Mouse (Mus musculus) brain, embryonic 14.5 days (tissue): ENCODE results near the gene 6430571L13Rik.

ENCODE experiments used
- CTCF ChIP-seq: fragments of 200-500 bp; IDR thresholded peaks from 2 replicates; pipeline ENCODE4 v1.5.1; 2012; ENCODE audit warnings: inconsistent platforms, mild to moderate bottlenecking, moderate library complexity, borderline replicate concordance; ENCODE audit not compliant: insufficient read depth, insufficient read length; ENCODE audit errors: extremely low read depth
- POLR2A ChIP-seq: fragments of 200-500 bp; IDR thresholded peaks from 2 replicates; pipeline ENCODE4 v1.6.1; 2012; ENCODE audit warnings: mild to moderate bottlenecking, inconsistent platforms, borderline replicate concordance; ENCODE audit not compliant: poor library complexity, insufficient read depth, insufficient read length, severe bottlenecking; ENCODE audit errors: extremely low read depth

- no peak for TF ChIP-seq CTCF
- no peak for TF ChIP-seq POLR2A
Observed at GRCm38 (mm10) chr9:107335046-107335445, 5.4 kb upstream of the 6430571L13Rik start.
